Mouse (Mus musculus) stomach, embryonic 16.5 days (tissue): ENCODE results near the gene Rapgef5. TPM values are rescaled to one million over a fixed set of nuclear protein-coding genes. Genes with fewer than 3 reads are reported as not detected.

Experiments used
- ATAC-seq: fragments of 200-750 bp; cut with Nextera tagmentation; 2 replicates; pipeline ENCODE4 v1.8.0; 2017; ENCODE audit warnings: moderate number of reproducible peaks, moderate TSS enrichment; ENCODE audit not compliant: insufficient read depth, low FRiP score
- H3K27ac ChIP-seq: fragments of 300-500 bp; sonication (generic); 2 replicates; pipeline ENCODE4 v1.5.1; 2014; ENCODE audit warnings: low read length
- H3K27me3 ChIP-seq: fragments of 300-500 bp; sonication (generic); 2 replicates; pipeline ENCODE4 v1.6.1; 2014; ENCODE audit warnings: low read length, control low read depth, mixed read lengths; ENCODE audit not compliant: control insufficient read depth, insufficient read depth
- H3K36me3 ChIP-seq: fragments of 300-500 bp; sonication (generic); 2 replicates; pipeline ENCODE4 v1.6.1; 2014; ENCODE audit warnings: low read length; ENCODE audit not compliant: control insufficient read depth, insufficient read depth
- H3K4me1 ChIP-seq: fragments of 300-500 bp; sonication (generic); 2 replicates; pipeline ENCODE4 v1.6.1; 2014; ENCODE audit warnings: low read length, control low read depth, mixed read lengths; ENCODE audit not compliant: control insufficient read depth, insufficient read depth
- H3K4me2 ChIP-seq: fragments of 300-500 bp; sonication (generic); 2 replicates; pipeline ENCODE4 v1.6.1; 2014; ENCODE audit warnings: low read depth, low read length, mixed read lengths
- H3K4me3 ChIP-seq: fragments of 300-500 bp; sonication (generic); replicated peaks from 2 replicates; pipeline ENCODE4 v1.5.1; 2014; ENCODE audit warnings: mild to moderate bottlenecking, low read length
- H3K9ac ChIP-seq: fragments of 300-500 bp; sonication (generic); 2 replicates; pipeline ENCODE4 v1.6.1; 2014; ENCODE audit warnings: low read length
- H3K9me3 ChIP-seq: fragments of 300-500 bp; sonication (generic); replicated peaks from 2 replicates; pipeline ENCODE4 v1.6.1; 2016; ENCODE audit warnings: low read length, control low read depth; ENCODE audit not compliant: control insufficient read depth
- WGBS: fragments of 180-500 bp; shearing (Covaris S2); extraction: QIAGEN DNeasy Blood & Tissue Kit; methylation state at CpG from one replicate; pipeline ENCODE4 v1.1.7; 2014; 5-methylcytosine and 5-hydroxymethylcytosine counted together
- polyA plus RNA-seq: library from polyadenylated mRNA; unstranded; fragments of >200 nt; fragmentation: Nextera tagmentation; extraction: Ambion mirVana; gene quantifications from 2 replicates; pipeline ENCODE4 v1.2.1, GENCODE M21; 2015

Gene Rapgef5
- polyA plus RNA-seq, 1 experiment from 2014 or later = 8.3 TPM

GRCm38 (mm10) chr12:117769113-117769512 lies 252.8 kb downstream of the Rapgef5 start:
- H3K4me2 ChIP-seq = no peak overlapping the region
- H3K9ac ChIP-seq = no peak overlapping the region
- no peaks in the 10 kb centered on the region for H3K9me3 ChIP-seq
- H3K27ac ChIP-seq = no peak overlapping the region
- WGBS = 3% methylated on average over 5 of the region's 5 CpGs
- ATAC-seq = no peak
- H3K27me3 ChIP-seq = no peaks in the 10 kb centered on the region
- no peaks in the 10 kb centered on the region for H3K4me1 ChIP-seq
- H3K4me3 ChIP-seq = no peak overlapping the region
- no peaks in the 10 kb centered on the region for H3K36me3 ChIP-seq

GRCm38 (mm10) chr12:117770211-117770610 lies 253.9 kb downstream of the Rapgef5 start:
- 48% methylated on average over 2 of the region's 2 CpGs for WGBS
- H3K4me2 ChIP-seq = no peak overlapping the region
- no peaks in the 10 kb centered on the region for H3K9me3 ChIP-seq
- no peak overlapping the region for H3K27ac ChIP-seq
- no peak overlapping the region for H3K4me3 ChIP-seq
- H3K36me3 ChIP-seq = no peaks in the 10 kb centered on the region
- ATAC-seq = no peak
- H3K9ac ChIP-seq = no peak overlapping the region
- H3K4me1 ChIP-seq = no peaks in the 10 kb centered on the region
- no peaks in the 10 kb centered on the region for H3K27me3 ChIP-seq

GRCm38 (mm10) chr12:117771156-117771555 lies 254.9 kb downstream of the Rapgef5 start:
- Histone ChIP-seq H3K36me3 (no peaks in the 10 kb centered on the region), H3K4me1 (no peaks in the 10 kb centered on the region), H3K27ac (no peak overlapping the region), H3K27me3 (no peaks in the 10 kb centered on the region), H3K9ac (no peak overlapping the region), H3K4me3 (no peak overlapping the region), H3K4me2 (no peak overlapping the region), H3K9me3 (no peaks in the 10 kb centered on the region)
- no peak for ATAC-seq
- WGBS = 94% methylated on average over 4 of the region's 4 CpGs

GRCm38 (mm10) chr12:117772638-117773037 lies 256.4 kb downstream of the Rapgef5 start:
- 4% methylated on average over 2 of the region's 2 CpGs for WGBS
- Histone ChIP-seq H3K27ac (no peak overlapping the region), H3K9ac (no peak overlapping the region), H3K9me3 (no peaks in the 10 kb centered on the region), H3K4me1 (no peaks in the 10 kb centered on the region), H3K27me3 (no peaks in the 10 kb centered on the region), H3K4me2 (no peak overlapping the region), H3K36me3 (no peaks in the 10 kb centered on the region), H3K4me3 (no peak overlapping the region)
- ATAC-seq = peak; percentile 40; the same call in 1 of the 2 replicates

- ATAC-seq = no peak
- Histone ChIP-seq H3K9me3 (no peaks in the 10 kb centered on the region), H3K27me3 (no peaks in the 10 kb centered on the region), H3K9ac (no peak overlapping the region), H3K4me1 (no peaks in the 10 kb centered on the region), H3K4me3 (no peak overlapping the region), H3K36me3 (no peaks in the 10 kb centered on the region), H3K4me2 (no peak overlapping the region), H3K27ac (no peak overlapping the region)
- 59% methylated on average over 5 of the region's 5 CpGs for WGBS
Observed at GRCm38 (mm10) chr12:117776841-117777240, 260.6 kb downstream of the Rapgef5 start.

GRCm38 (mm10) chr12:117781360-117781759 lies 265.1 kb downstream of the Rapgef5 start:
- H3K27me3 ChIP-seq = no peaks in the 10 kb centered on the region
- WGBS = 14% methylated on average over 2 of the region's 2 CpGs
- H3K9ac ChIP-seq = no peak overlapping the region
- H3K4me1 ChIP-seq = no peaks in the 10 kb centered on the region
- ATAC-seq = no peak
- H3K9me3 ChIP-seq = no peaks in the 10 kb centered on the region
- no peak overlapping the region for H3K4me3 ChIP-seq
- H3K4me2 ChIP-seq = no peak overlapping the region
- H3K36me3 ChIP-seq = no peaks in the 10 kb centered on the region
- H3K27ac ChIP-seq = no peak overlapping the region

GRCm38 (mm10) chr12:117783426-117783825 lies 267.1 kb downstream of the Rapgef5 start:
- no peak overlapping the region for H3K4me3 ChIP-seq
- H3K4me1 ChIP-seq = no peaks in the 10 kb centered on the region
- no peak for ATAC-seq
- H3K36me3 ChIP-seq = no peaks in the 10 kb centered on the region
- H3K27me3 ChIP-seq = no peaks in the 10 kb centered on the region
- no peak overlapping the region for H3K9ac ChIP-seq
- no peaks in the 10 kb centered on the region for H3K9me3 ChIP-seq
- H3K27ac ChIP-seq = no peak overlapping the region
- no peak overlapping the region for H3K4me2 ChIP-seq
- 64% methylated on average over 1 of the region's 1 CpGs for WGBS

GRCm38 (mm10) chr12:117786621-117787020 lies 270.3 kb downstream of the Rapgef5 start:
- 48% methylated on average over 6 of the region's 6 CpGs for WGBS
- ATAC-seq = no peak
- no peak overlapping the region for H3K4me3 ChIP-seq

GRCm38 (mm10) chr12:117788513-117789011 lies 272.3 kb downstream of the Rapgef5 start:
- no peak overlapping the region for H3K27ac ChIP-seq
- ATAC-seq = no peak
- H3K4me2 ChIP-seq = peak overlapping the region; percentile 46
- H3K4me3 ChIP-seq = peak overlapping the region; percentile 29
- H3K36me3 ChIP-seq = no peaks in the 10 kb centered on the region
- peak overlapping the region; percentile 54; the same call in 1 of the 2 replicates for H3K9ac ChIP-seq
- H3K27me3 ChIP-seq = no peaks in the 10 kb centered on the region
- 19% methylated on average over 24 of the region's 24 CpGs for WGBS
- H3K4me1 ChIP-seq = no peaks in the 10 kb centered on the region
- H3K9me3 ChIP-seq = no peaks in the 10 kb centered on the region

More at GRCm38 (mm10) chr12:117786621-117787020, 270.3 kb downstream of the Rapgef5 start:
- no peak overlapping the region for H3K27ac ChIP-seq
- H3K4me2 ChIP-seq = no peak overlapping the region
- no peaks in the 10 kb centered on the region for H3K4me1 ChIP-seq
- H3K9me3 ChIP-seq = no peaks in the 10 kb centered on the region
- no peak overlapping the region for H3K9ac ChIP-seq
- no peaks in the 10 kb centered on the region for H3K36me3 ChIP-seq
- no peaks in the 10 kb centered on the region for H3K27me3 ChIP-seq
